Mouse (Mus musculus) CH12.LX (cell line): ENCODE results near the gene Cer1. TPM values are rescaled to one million over a fixed set of nuclear protein-coding genes. Genes with fewer than 3 reads are reported as not detected.

ENCODE experiments used
- DNase-seq: peaks from one replicate; pipeline ENCODE4 v3.0.0-alpha.2; 2013; ENCODE audit errors: extremely low read depth
- H3K27ac ChIP-seq: 2 replicates; pipeline ENCODE4 v1.5.1; 2012; ENCODE audit warnings: low read depth, mild to moderate bottlenecking, control low read depth, moderate library complexity; ENCODE audit not compliant: insufficient read depth
- H3K27me3 ChIP-seq: replicated peaks from 2 replicates; pipeline ENCODE3; 2012; ENCODE audit warnings: inconsistent platforms
- H3K36me3 ChIP-seq, 2 experiments: replicated peaks in 1 of 2; 2 replicates each; pipeline versions ENCODE3 to v1.6.1; 2012; ENCODE audit warnings: inconsistent platforms in 1 of 2, low read length in 1 of 2, mild to moderate bottlenecking in 1 of 2, mixed read lengths in 1 of 2, moderate library complexity in 1 of 2; ENCODE audit not compliant: control insufficient read depth in 1 of 2, insufficient read depth in 1 of 2
- H3K4me1 ChIP-seq, 2 experiments: 2 replicates each; pipeline ENCODE4 v1.6.1; 2012; ENCODE audit warnings: inconsistent platforms in 1 of 2, moderate library complexity in 1 of 2; ENCODE audit not compliant: insufficient read depth in 2 of 2, control insufficient read depth in 1 of 2
- H3K4me2 ChIP-seq: 2 replicates; pipeline ENCODE4 v1.6.1; 2012; ENCODE audit warnings: low read depth, mild to moderate bottlenecking, control low read depth; ENCODE audit not compliant: poor library complexity, insufficient read depth, severe bottlenecking
- H3K4me3 ChIP-seq, 3 experiments: fragments of 150-350 bp in 1 of 3; sonication (generic) in 1 of 3; replicated peaks in 1 of 3; 2 replicates each; pipeline versions ENCODE3 to v1.5.1; 2011 to 2012; ENCODE audit warnings: low read depth in 2 of 3, low read length in 2 of 3, mild to moderate bottlenecking in 2 of 3, moderate library complexity in 2 of 3, control low read depth in 1 of 3, improper control_type of control experiment in 1 of 3, inconsistent platforms in 1 of 3, mixed read lengths in 1 of 3; ENCODE audit not compliant: poor library complexity in 1 of 3
- H3K79me2 ChIP-seq: replicated peaks from 2 replicates; pipeline ENCODE4 v1.6.1; 2012; ENCODE audit warnings: mild to moderate bottlenecking, moderate library complexity; ENCODE audit not compliant: control insufficient read depth, poor library complexity, insufficient read depth, severe bottlenecking; ENCODE audit errors: extremely low read depth
- H3K9ac ChIP-seq: 2 replicates; pipeline ENCODE4 v1.6.1; 2012; ENCODE audit warnings: low read depth, mild to moderate bottlenecking, control low read depth, moderate library complexity; ENCODE audit not compliant: insufficient read depth
- H3K9me3 ChIP-seq: replicated peaks from 2 replicates; pipeline ENCODE3; 2012; ENCODE audit warnings: low read length, inconsistent platforms, mixed read lengths
- BHLHE40 ChIP-seq: IDR thresholded peaks from 2 replicates; pipeline ENCODE4 v1.6.1; 2011; ENCODE audit warnings: mild to moderate bottlenecking, low read depth, low read length, improper control_type of control experiment
- CTCF ChIP-seq, 2 experiments: IDR thresholded peaks in 1 of 2; conservative IDR thresholded peaks in 1 of 2; 2 replicates each; pipeline ENCODE4 v1.5.1; 2011 to 2012; ENCODE audit warnings: low read depth in 2 of 2, low read length in 2 of 2, improper control_type of control experiment in 1 of 2, inconsistent platforms in 1 of 2, mild to moderate bottlenecking in 1 of 2, moderate library complexity in 1 of 2
- ELF1 ChIP-seq: IDR thresholded peaks from 2 replicates; pipeline ENCODE4 v1.6.1; 2014; ENCODE audit warnings: low read depth, mild to moderate bottlenecking, inconsistent platforms, low read length, improper control_type of control experiment
- HCFC1 ChIP-seq: IDR thresholded peaks from 2 replicates; pipeline ENCODE4 v1.6.1; 2012; ENCODE audit warnings: low read depth, mild to moderate bottlenecking, inconsistent platforms, low read length, improper control_type of control experiment
- JUN ChIP-seq: IDR thresholded peaks from 2 replicates; pipeline ENCODE4 v1.6.1; 2011; ENCODE audit warnings: low read depth, mild to moderate bottlenecking, low read length, improper control_type of control experiment, moderate library complexity; ENCODE audit not compliant: insufficient read depth
- JUND ChIP-seq: conservative IDR thresholded peaks from 2 replicates; pipeline ENCODE4 v1.6.1; 2011; ENCODE audit warnings: low read depth, low read length, improper control_type of control experiment
- KAT2A ChIP-seq: IDR thresholded peaks from 2 replicates; pipeline ENCODE4 v1.6.1; 2012; ENCODE audit warnings: low read length, improper control_type of control experiment, inconsistent platforms; ENCODE audit not compliant: insufficient replicate concordance
- NELFE ChIP-seq: IDR thresholded peaks from 2 replicates; pipeline ENCODE4 v1.6.1; 2011; ENCODE audit warnings: low read depth, low read length, improper control_type of control experiment
- NRF1 ChIP-seq: IDR thresholded peaks from 2 replicates; pipeline ENCODE4 v1.6.1; 2014; ENCODE audit warnings: low read depth, mild to moderate bottlenecking, inconsistent platforms, low read length, improper control_type of control experiment, moderate library complexity
- PAX5 ChIP-seq: IDR thresholded peaks from 2 replicates; pipeline ENCODE4 v1.6.1; 2012; ENCODE audit warnings: low read length, inconsistent platforms, mixed read lengths
- POLR2AphosphoS2 ChIP-seq: IDR thresholded peaks from 2 replicates; pipeline ENCODE4 v1.6.1; 2011; ENCODE audit warnings: low read depth, low read length, improper control_type of control experiment
- TBP ChIP-seq: conservative IDR thresholded peaks from 2 replicates; pipeline ENCODE4 v1.6.1; 2011; ENCODE audit warnings: low read depth, low read length, improper control_type of control experiment
- UBTF ChIP-seq: IDR thresholded peaks from 2 replicates; pipeline ENCODE4 v1.6.1; 2012; ENCODE audit warnings: low read depth, mild to moderate bottlenecking, inconsistent platforms, low read length, improper control_type of control experiment, moderate library complexity
- USF1 ChIP-seq: IDR thresholded peaks from 2 replicates; pipeline ENCODE4 v1.6.1; 2014; ENCODE audit warnings: low read depth, mild to moderate bottlenecking, inconsistent platforms, low read length, improper control_type of control experiment
- USF2 ChIP-seq: conservative IDR thresholded peaks from 2 replicates; pipeline ENCODE4 v1.6.1; 2011; ENCODE audit warnings: low read depth, low read length, improper control_type of control experiment
- ZKSCAN1 ChIP-seq: IDR thresholded peaks from 2 replicates; pipeline ENCODE4 v1.6.1; 2012; ENCODE audit warnings: low read depth, inconsistent platforms, low read length, improper control_type of control experiment, borderline replicate concordance
- dilution Hi-C: fragments of 300-500 bp; cut with MboI; formaldehyde crosslinking; loops from 2 replicates; pipeline ENCODE4 v1.14.3; 2020; ENCODE audit warnings: low sequenced_read_pairs; ENCODE audit not compliant: extremely low pct_unique_long_range_greater_than_20kb, extremely low pct_ligation_motif_present
- in situ Hi-C: fragments of 300-500 bp; cut with MboI; formaldehyde crosslinking; loops from 3 replicates; pipeline ENCODE4 v1.14.3; 2019; ENCODE audit warnings: low sequenced_read_pairs, low pct_ligation_motif_present, low pct_unique_long_range_greater_than_20kb, mixed read lengths
- polyA plus RNA-seq: library from polyadenylated mRNA; unstranded; fragments of >175 nt; gene quantifications from 2 replicates; pipeline ENCODE4 v1.2.1, GENCODE M21; 2012; ENCODE audit warnings: low read depth; ENCODE audit not compliant: insufficient read length
- total RNA-seq, 2 experiments: library from RNA; depleted of rRNA; stranded (reverse); fragments of 300-350 nt in 1 of 2; fragments of >200 nt in 1 of 2; gene quantifications; 2 replicates each; pipeline ENCODE4 v1.2.3; 2012 to 2014

Gene Cer1
- total and polyA plus RNA-seq, 3 experiments = not detected

- in situ Hi-C loops = no loop called here
- Histone ChIP-seq H3K36me3 (no peaks in the 10 kb centered on the region), H3K4me2 (no peak overlapping the region)
Observed at GRCm38 (mm10) chr4:82879152-82879551, 5.8 kb downstream of the Cer1 start.

GRCm38 (mm10) chr4:82876656-82877055 lies 8.3 kb downstream of the Cer1 start:
- Histone ChIP-seq H3K36me3 (no peaks in the 10 kb centered on the region), H3K27ac (no peak overlapping the region), H3K4me1 (0 out of 4 replicates have a peak, but pooled peaks cover 0 to 2% of the 10 kb centered on the region in 2 experiments), H3K4me3 (no peak overlapping the region), H3K9me3 (no peaks in the 10 kb centered on the region), H3K4me2 (no peak overlapping the region), H3K27me3 (no peaks in the 10 kb centered on the region), H3K9ac (no peak overlapping the region), H3K79me2 (no peaks in the 10 kb centered on the region)
- in situ Hi-C loops (no loop called here), dilution Hi-C loops (no loop called here)
- no peak for DNase-seq
- no peak for TF ChIP-seq NELFE
- no peak for TF ChIP-seq KAT2A
- no peak for TF ChIP-seq ZKSCAN1
- TF ChIP-seq USF1 = no peak
- TF ChIP-seq BHLHE40 = no peak
- TF ChIP-seq NRF1 = no peak

More at GRCm38 (mm10) chr4:82879152-82879551, 5.8 kb downstream of the Cer1 start:
- dilution Hi-C loops = no loop called here
- Histone ChIP-seq H3K4me1 (0 out of 4 replicates have a peak, but pooled peaks cover 2% of the 10 kb centered on the region in 2 experiments), H3K9me3 (no peaks in the 10 kb centered on the region), H3K79me2 (no peaks in the 10 kb centered on the region), H3K4me3 (no peak overlapping the region), H3K27me3 (no peaks in the 10 kb centered on the region), H3K27ac (no peak overlapping the region), H3K9ac (no peak overlapping the region)
- DNase-seq = no peak
- TF ChIP-seq CTCF (conservative IDR thresholded peaks at IDR 0.05 in 1 of 2, IDR thresholded peaks at IDR 0.05 in 1 of 2; ENCODE audit: low read depth in 2 of 2, low read length in 2 of 2) (no peak), BHLHE40 (no peak), JUN (no peak), HCFC1 (no peak), TBP (no peak), ELF1 (no peak)

DNA sequence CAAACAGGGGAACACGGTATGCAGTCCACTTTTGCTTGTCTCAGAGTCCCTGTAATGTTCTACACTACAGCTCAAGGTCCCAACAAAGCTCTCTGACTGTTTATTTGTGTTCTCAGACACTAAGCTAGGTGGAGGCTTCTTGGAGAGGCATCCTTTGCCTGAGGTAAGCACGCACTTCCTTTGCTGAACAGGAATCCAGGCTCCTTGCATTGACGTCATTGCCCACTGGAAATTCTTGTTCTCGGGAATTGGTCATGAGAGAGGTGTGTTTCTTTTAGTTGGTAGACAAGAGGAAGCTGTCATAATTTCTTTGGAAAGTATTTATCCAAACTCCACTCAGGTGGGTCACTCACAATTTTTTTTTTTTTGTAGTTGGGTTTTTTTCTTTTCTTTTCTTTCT lies 9.4 kb downstream of the Cer1 start:
- DNase-seq = no peak
- Histone ChIP-seq H3K9me3 (no peaks in the 10 kb centered on the region), H3K36me3 (no peaks in the 10 kb centered on the region), H3K4me1 (0 out of 4 replicates have a peak, but pooled peaks cover 0 to 2% of the 10 kb centered on the region in 2 experiments), H3K79me2 (no peaks in the 10 kb centered on the region), H3K4me3 (no peak overlapping the region), H3K27me3 (no peaks in the 10 kb centered on the region), H3K27ac (no peak overlapping the region), H3K4me2 (no peak overlapping the region), H3K9ac (no peak overlapping the region)
- in situ Hi-C loops (no loop called here), dilution Hi-C loops (no loop called here)
- TF ChIP-seq JUND = no peak
- no peak for TF ChIP-seq PAX5
- no peak for TF ChIP-seq USF2
- no peak for TF ChIP-seq POLR2AphosphoS2
- TF ChIP-seq UBTF = no peak
